Mouse (Mus musculus) forebrain, embryonic 10.5 days (tissue): ENCODE measurements around the gene Ak8. TPM values are rescaled to one million over a fixed set of nuclear protein-coding genes. Genes with fewer than 3 reads are reported as not detected.

Source experiments
- DNase-seq: peaks from one replicate; pipeline ENCODE4 v3.0.0-alpha.2; 2017; ENCODE audit warnings: low spot score; ENCODE audit errors: extremely low spot score
- H3K27ac ChIP-seq: fragments of 300-500 bp; sonication (generic); 2 replicates; pipeline ENCODE4 v1.5.1; 2016; ENCODE audit warnings: mild to moderate bottlenecking
- H3K27me3 ChIP-seq: fragments of 300-500 bp; sonication (generic); 2 replicates; pipeline ENCODE4 v1.6.1; 2016; ENCODE audit warnings: mild to moderate bottlenecking; ENCODE audit not compliant: poor library complexity, severe bottlenecking
- H3K36me3 ChIP-seq: fragments of 300-500 bp; sonication (generic); replicated peaks from 2 replicates; pipeline ENCODE4 v1.6.1; 2016; ENCODE audit warnings: mild to moderate bottlenecking, moderate library complexity
- H3K4me1 ChIP-seq: fragments of 300-500 bp; sonication (generic); 2 replicates; pipeline ENCODE4 v1.6.1; 2016
- H3K4me3 ChIP-seq: fragments of 300-500 bp; sonication (generic); 2 replicates; pipeline ENCODE4 v1.5.1; 2016; ENCODE audit warnings: mild to moderate bottlenecking, moderate library complexity
- H3K9me3 ChIP-seq: fragments of 300-500 bp; sonication (generic); 2 replicates; pipeline ENCODE4 v1.6.1; 2016; ENCODE audit warnings: mild to moderate bottlenecking, moderate library complexity
- WGBS: fragments of 180-500 bp; shearing (Covaris S2); methylation state at CpG from one replicate; pipeline ENCODE4 v1.1.7; 2016; 5-methylcytosine and 5-hydroxymethylcytosine counted together
- polyA plus RNA-seq: library from polyadenylated mRNA; unstranded; fragments of >200 nt; fragmentation: Nextera tagmentation; extraction: Ambion mirVana; gene quantifications from 2 replicates; pipeline ENCODE4 v1.2.1, GENCODE M21; 2016

Ak8 gene
- polyA plus RNA-seq, 1 experiment from 2014 or later = 0.69 TPM

GRCm38 (mm10) chr2:28746682-28747332, 46.8 kb downstream of the Ak8 start:
- H3K27me3 ChIP-seq = peaks cover 67% of the 10 kb centered on the region
- 84% methylated on average over 15 of the region's 15 CpGs for WGBS
- H3K27ac ChIP-seq = no peak overlapping the region

GRCm38 (mm10) chr2:28747705-28748104, 47.7 kb downstream of the Ak8 start:
- Histone ChIP-seq H3K4me1 (peaks cover 26% of the 10 kb centered on the region), H3K4me3 (no peak overlapping the region), H3K9me3 (no peaks in the 10 kb centered on the region), H3K36me3 (no peaks in the 10 kb centered on the region), H3K27me3 (peaks cover 69% of the 10 kb centered on the region), H3K27ac (no peak overlapping the region)
- WGBS = 83% methylated on average over 2 of the region's 2 CpGs
- DNase-seq = no peak

More at GRCm38 (mm10) chr2:28746682-28747332, 46.8 kb downstream of the Ak8 start:
- Histone ChIP-seq H3K9me3 (no peaks in the 10 kb centered on the region), H3K36me3 (no peaks in the 10 kb centered on the region), H3K4me3 (no peak overlapping the region), H3K4me1 (peaks cover 17% of the 10 kb centered on the region)
- no peak for DNase-seq

- Histone ChIP-seq H3K9me3 (no peaks in the 10 kb centered on the region), H3K4me1 (peaks cover 33% of the 10 kb centered on the region), H3K36me3 (no peaks in the 10 kb centered on the region), H3K27me3 (peaks cover 90% of the 10 kb centered on the region), H3K4me3 (peak overlapping the region; percentile 52), H3K27ac (peak overlapping the region; percentile 48)
- WGBS = under 1% methylated on average over 17 of the region's 17 CpGs
- peak; percentile 60 for DNase-seq
These were observed 51.2 kb downstream of the Ak8 start for GRCm38 (mm10) chr2:28751186-28751585.

- peak overlapping the region; percentile 52 for H3K4me3 ChIP-seq
- H3K4me1 ChIP-seq = peaks cover 33% of the 10 kb centered on the region
- H3K27me3 ChIP-seq = peaks cover 90% of the 10 kb centered on the region
- WGBS = 11% methylated on average over 17 of the region's 17 CpGs
- peak overlapping the region; percentile 48 for H3K27ac ChIP-seq
- H3K9me3 ChIP-seq = no peaks in the 10 kb centered on the region
- DNase-seq = no peak
- no peaks in the 10 kb centered on the region for H3K36me3 ChIP-seq
These were observed 51.7 kb downstream of the Ak8 start for GRCm38 (mm10) chr2:28751658-28752057.

- Histone ChIP-seq H3K4me1 (peaks cover 33% of the 10 kb centered on the region), H3K27me3 (peaks cover 96% of the 10 kb centered on the region), H3K27ac (no peak overlapping the region), H3K9me3 (no peaks in the 10 kb centered on the region), H3K4me3 (no peak overlapping the region), H3K36me3 (no peaks in the 10 kb centered on the region)
- 51% methylated on average over 8 of the region's 8 CpGs for WGBS
- no peak for DNase-seq
These were observed 52.4 kb downstream of the Ak8 start for GRCm38 (mm10) chr2:28752388-28752787.

- 4% methylated on average over 7 of the region's 7 CpGs for WGBS
- Histone ChIP-seq H3K4me1 (peaks cover 38% of the 10 kb centered on the region), H3K4me3 (no peak overlapping the region), H3K27ac (no peak overlapping the region), H3K36me3 (no peaks in the 10 kb centered on the region), H3K27me3 (peaks cover 97% of the 10 kb centered on the region), H3K9me3 (no peaks in the 10 kb centered on the region)
- DNase-seq = peak; percentile 83
These were observed 55.5 kb downstream of the Ak8 start for GRCm38 (mm10) chr2:28755451-28755850.

- no peaks in the 10 kb centered on the region for H3K36me3 ChIP-seq
- H3K4me1 ChIP-seq = peaks cover 30% of the 10 kb centered on the region
- H3K4me3 ChIP-seq = no peak overlapping the region
- peaks cover 95% of the 10 kb centered on the region for H3K27me3 ChIP-seq
- WGBS = 45% methylated on average over 4 of the region's 4 CpGs
- no peaks in the 10 kb centered on the region for H3K9me3 ChIP-seq
- peak; percentile 56 for DNase-seq
- no peak overlapping the region for H3K27ac ChIP-seq
These were observed 56.2 kb downstream of the Ak8 start for GRCm38 (mm10) chr2:28756201-28756600.

GRCm38 (mm10) chr2:28759441-28759840, 59.5 kb downstream of the Ak8 start:
- no peak for DNase-seq
- Histone ChIP-seq H3K36me3 (no peaks in the 10 kb centered on the region), H3K27me3 (peaks cover 88% of the 10 kb centered on the region), H3K9me3 (no peaks in the 10 kb centered on the region), H3K27ac (no peak overlapping the region), H3K4me1 (peaks cover 13% of the 10 kb centered on the region), H3K4me3 (no peak overlapping the region)
- WGBS = 24% methylated on average over 4 of the region's 4 CpGs

GRCm38 (mm10) chr2:28766590-28766989, 66.6 kb downstream of the Ak8 start:
- Histone ChIP-seq H3K4me1 (peaks cover 9% of the 10 kb centered on the region), H3K27ac (no peak overlapping the region), H3K36me3 (no peaks in the 10 kb centered on the region), H3K9me3 (no peaks in the 10 kb centered on the region), H3K27me3 (peaks cover 81% of the 10 kb centered on the region), H3K4me3 (no peak overlapping the region)
- DNase-seq = no peak
- WGBS = 87% methylated on average over 4 of the region's 4 CpGs

GRCm38 (mm10) chr2:28767041-28767440, 67.1 kb downstream of the Ak8 start:
- Histone ChIP-seq H3K9me3 (no peaks in the 10 kb centered on the region), H3K27ac (no peak overlapping the region)
- WGBS = 87% methylated on average over 2 of the region's 2 CpGs

GRCm38 (mm10) chr2:28770697-28771096, 70.7 kb downstream of the Ak8 start:
- Histone ChIP-seq H3K4me1 (peaks cover 13% of the 10 kb centered on the region), H3K27me3 (peaks cover 84% of the 10 kb centered on the region), H3K27ac (no peak overlapping the region), H3K36me3 (no peaks in the 10 kb centered on the region), H3K9me3 (no peaks in the 10 kb centered on the region), H3K4me3 (no peak overlapping the region)
- 71% methylated on average over 5 of the region's 5 CpGs for WGBS
- DNase-seq = no peak

More at GRCm38 (mm10) chr2:28767041-28767440, 67.1 kb downstream of the Ak8 start:
- no peak overlapping the region for H3K4me3 ChIP-seq
- H3K36me3 ChIP-seq = no peaks in the 10 kb centered on the region
- peaks cover 9% of the 10 kb centered on the region for H3K4me1 ChIP-seq
- no peak for DNase-seq
- H3K27me3 ChIP-seq = peaks cover 81% of the 10 kb centered on the region

- 70% methylated on average over 8 of the region's 8 CpGs for WGBS
- no peaks in the 10 kb centered on the region for H3K36me3 ChIP-seq
- H3K9me3 ChIP-seq = no peaks in the 10 kb centered on the region
- DNase-seq = no peak
- no peak overlapping the region for H3K27ac ChIP-seq
- H3K27me3 ChIP-seq = peaks cover 90% of the 10 kb centered on the region
- peaks cover 26% of the 10 kb centered on the region for H3K4me1 ChIP-seq
- no peak overlapping the region for H3K4me3 ChIP-seq
These were observed 74.1 kb downstream of the Ak8 start for GRCm38 (mm10) chr2:28774073-28774472.

GRCm38 (mm10) chr2:28776728-28777127, 76.8 kb downstream of the Ak8 start:
- peaks cover 95% of the 10 kb centered on the region for H3K27me3 ChIP-seq
- 0 out of 2 replicates have a peak, but pooled peaks cover 2% of the 10 kb centered on the region for H3K9me3 ChIP-seq
- H3K4me3 ChIP-seq = no peak overlapping the region
- H3K4me1 ChIP-seq = peaks cover 30% of the 10 kb centered on the region
- no peaks in the 10 kb centered on the region for H3K36me3 ChIP-seq
- WGBS = 62% methylated on average over 2 of the region's 2 CpGs
- DNase-seq = no peak
- no peak overlapping the region for H3K27ac ChIP-seq
